Mouse (Mus musculus) T-helper 1 cell (primary cell): ENCODE results near the gene Cylc1.

ENCODE experiments used
- in situ Hi-C: fragments of 300-600 bp; cut with MboI, MseI; formaldehyde crosslinking; loops from one replicate; pipeline ENCODE4 v1.15.1; 2025; ENCODE audit warnings: high pct_unique_total_duplicates

The Cylc1 gene

GRCm38 (mm10) chrX:111110118-111110517, at the start of gene Cylc1:
Gene Cylc1, plus strand, starts transcription at chrX:111110418.
- in situ Hi-C loops = no loop called here

GRCm38 (mm10) chrX:111078680-111079079, 31.5 kb upstream of the Cylc1 start:
- in situ Hi-C loops = no loop called here

- in situ Hi-C loops = no loop called here
Observed at GRCm38 (mm10) chrX:111168040-111168439, 57.8 kb downstream of the Cylc1 start, which contains the start of gene Gm10112. Gene Gm10112, plus strand, starts transcription at chrX:111168340.
